ENCODE assay signal across 8 mouse cellular contexts in genomic region chr5:118514842-118515241, GRCm38 (mm10). TPM values are rescaled to one million over a fixed set of nuclear protein-coding genes. Genes with fewer than 3 reads are reported as not detected.
DNase-seq lines count a peak whose midpoint lies in the region; ATAC-seq and TF ChIP-seq lines count a peak whose summit lies in the region.

No protein-coding gene starts in this region.

- peaks cover 42% of the 10 kb centered on the region for H3K4me1 ChIP-seq in kidney, embryonic 16.5 days (ENCODE audit: insufficient read depth, low read length)
- H3K4me1 ChIP-seq in embryonic facial prominence, embryonic 10.5 days: peaks cover 81% of the 10 kb centered on the region
- peaks cover 35% of the 10 kb centered on the region for H3K4me1 ChIP-seq in hindbrain, embryonic 15.5 days (replicated peaks)
- no peaks in the 10 kb centered on the region for H3K4me1 ChIP-seq in midbrain, postnatal 0 days (ENCODE audit: insufficient read depth, low read length)
- H3K4me1 ChIP-seq in cerebellum, adult 2 months (ENCODE audit: control insufficient read depth, insufficient read depth, low read length): peaks cover 3% of the 10 kb centered on the region

- 45% methylated on average over 5 of the region's 5 CpGs for WGBS in kidney, embryonic 16.5 days
- WGBS in embryonic facial prominence, embryonic 10.5 days: 38% methylated on average over 5 of the region's 5 CpGs
- 48% methylated on average over 5 of the region's 5 CpGs for WGBS in hindbrain, embryonic 15.5 days
- WGBS in midbrain, postnatal 0 days: 54% methylated on average over 5 of the region's 5 CpGs
- WGBS in cerebellum, adult 2 months: 70% methylated on average over 5 of the region's 5 CpGs

- peaks cover 6% of the 10 kb centered on the region; the same call in 1 of the 2 replicates for H3K27me3 ChIP-seq in kidney, embryonic 16.5 days (ENCODE audit: insufficient read depth, low read length)
- H3K27me3 ChIP-seq in embryonic facial prominence, embryonic 10.5 days (replicated peaks; ENCODE audit: low read depth, poor library complexity, severe bottlenecking): peaks cover 48% of the 10 kb centered on the region
- peaks cover 15% of the 10 kb centered on the region for H3K27me3 ChIP-seq in hindbrain, embryonic 15.5 days
- H3K27me3 ChIP-seq in midbrain, postnatal 0 days (ENCODE audit: insufficient read depth, low read length): peaks cover 15% of the 10 kb centered on the region; the same call in 1 of the 2 replicates
- H3K27me3 ChIP-seq in cerebellum, adult 2 months (ENCODE audit: control insufficient read depth, insufficient read depth, low read length): no peaks in the 10 kb centered on the region

- DNase-seq in kidney, postnatal 4 days: no peak
- DNase-seq in embryonic facial prominence, embryonic 10.5 days (ENCODE audit: low spot score): no peak
- no peak for DNase-seq in midbrain, postnatal 0 days (ENCODE audit: low spot score)
- DNase-seq in thymus, postnatal 36 days: no peak
- no peak for DNase-seq in gastrocnemius, adult 8-10 months (ENCODE audit: low spot score in 2 of 2)
- DNase-seq in cerebellum, adult 2 months: no peak

- H3K36me3 ChIP-seq in kidney, embryonic 16.5 days (ENCODE audit: insufficient read depth, low read length): no peaks in the 10 kb centered on the region
- no peaks in the 10 kb centered on the region for H3K36me3 ChIP-seq in embryonic facial prominence, embryonic 10.5 days (replicated peaks)
- H3K36me3 ChIP-seq in hindbrain, embryonic 15.5 days: no peaks in the 10 kb centered on the region
- H3K36me3 ChIP-seq in midbrain, postnatal 0 days (ENCODE audit: insufficient read depth, low read length): no peaks in the 10 kb centered on the region

- H3K4me3 ChIP-seq in kidney, embryonic 16.5 days (ENCODE audit: low read length): peak overlapping the region; percentile 43; the same call in 1 of the 2 replicates
- H3K4me3 ChIP-seq in embryonic facial prominence, embryonic 10.5 days: peak overlapping the region; percentile 53
- no peak overlapping the region for H3K4me3 ChIP-seq in hindbrain, embryonic 15.5 days
- H3K4me3 ChIP-seq in midbrain, postnatal 0 days (ENCODE audit: low read depth, low read length): no peak overlapping the region
- no peak overlapping the region for H3K4me3 ChIP-seq in cerebellum, adult 2 months (replicated peaks; ENCODE audit: insufficient read depth, low read depth, low read length)

- H3K27ac ChIP-seq in kidney, embryonic 16.5 days (ENCODE audit: low read length): peak overlapping the region; percentile 34; the same call in 1 of the 2 replicates
- peak overlapping the region; percentile 72 for H3K27ac ChIP-seq in embryonic facial prominence, embryonic 10.5 days (replicated peaks)
- H3K27ac ChIP-seq in hindbrain, embryonic 15.5 days (replicated peaks): 0 out of 2 replicates have a peak overlapping the region, but pooled peaks have one; percentile 19
- H3K27ac ChIP-seq in midbrain, postnatal 0 days (ENCODE audit: low read depth, low read length): no peak overlapping the region
- H3K27ac ChIP-seq in cerebellum, adult 2 months (ENCODE audit: insufficient read depth, low read length): no peak overlapping the region

- TF ChIP-seq CTCF in midbrain, postnatal 0 days (IDR thresholded peaks at IDR 0.05): no peak
- no peak for TF ChIP-seq CTCF in cerebellum, adult 2 months (IDR thresholded peaks at IDR 0.05; ENCODE audit: borderline replicate concordance, insufficient read depth, low read depth, low read length)

- H3K9ac ChIP-seq in kidney, embryonic 16.5 days (replicated peaks; ENCODE audit: low read length): no peak overlapping the region
- H3K9ac ChIP-seq in hindbrain, embryonic 15.5 days: no peak overlapping the region
- H3K9ac ChIP-seq in midbrain, postnatal 0 days (replicated peaks; ENCODE audit: low read length, poor library complexity, severe bottlenecking): no peak overlapping the region

- peak overlapping the region; percentile 71 for H3K4me2 ChIP-seq in kidney, embryonic 16.5 days (replicated peaks; ENCODE audit: low read depth, low read length)
- peak overlapping the region; percentile 66 for H3K4me2 ChIP-seq in hindbrain, embryonic 15.5 days
- peak overlapping the region; percentile 46 for H3K4me2 ChIP-seq in midbrain, postnatal 0 days (ENCODE audit: low read depth, low read length, poor library complexity, severe bottlenecking)

- 0 out of 2 replicates have a peak, but pooled peaks have one; percentile 32 for ATAC-seq in kidney, embryonic 16.5 days (ENCODE audit: low FRiP score, low TSS enrichment)
- no peak for ATAC-seq in hindbrain, embryonic 15.5 days (ENCODE audit: low FRiP score, low read depth)
- ATAC-seq in midbrain, postnatal 0 days (ENCODE audit: low FRiP score): no peak

- no peaks in the 10 kb centered on the region for H3K9me3 ChIP-seq in kidney, embryonic 16.5 days (ENCODE audit: low read length)
- H3K9me3 ChIP-seq in embryonic facial prominence, embryonic 10.5 days: no peaks in the 10 kb centered on the region
- H3K9me3 ChIP-seq in hindbrain, embryonic 15.5 days: no peaks in the 10 kb centered on the region
- H3K9me3 ChIP-seq in midbrain, postnatal 0 days (ENCODE audit: low read length): no peaks in the 10 kb centered on the region

- TF ChIP-seq POLR2A in cerebellum, adult 2 months (IDR thresholded peaks at IDR 0.05; ENCODE audit: borderline replicate concordance, insufficient read depth, low read length): no peak

RNA-seq across cellular contexts. Expression of gene Med13l, which starts 45.6 kb away (rescaled TPM):
- polyA plus RNA-seq in kidney, embryonic 16.5 days (2015; fragmentation: Nextera tagmentation; extraction: Ambion mirVana): 8.2 and 9.1 TPM in 2 replicates
- polyA plus RNA-seq in embryonic facial prominence, embryonic 10.5 days (2016; fragmentation: Nextera tagmentation; extraction: Ambion mirVana): 11.5 and 11.6 TPM in 2 replicates
- polyA plus RNA-seq in hindbrain, embryonic 15.5 days (2015; fragmentation: Nextera tagmentation; extraction: Ambion mirVana): 13.7 and 14.7 TPM in 2 replicates
- 29.5 and 30.7 TPM in 2 replicates for total RNA-seq in midbrain, postnatal 0 days (2014; rRNA removed)
- 8.5 and 10.5 TPM in 2 replicates for polyA plus RNA-seq in midbrain, postnatal 0 days (2015; fragmentation: Nextera tagmentation; extraction: Ambion mirVana)
- total RNA-seq in gastrocnemius, adult 8-10 months (2022): 10 to 100 TPM; 24.6 to 32.4 (median 26.1) TPM
- polyA plus RNA-seq in cerebellum, adult 2 months (2012; rRNA removed): 22.7 and 23.0 TPM in 2 replicates

Comparison
In these comparisons a context has a peak if more than half of its experiments do, and no peak if none do; other contexts are left out.
1. H3K27ac ChIP-seq: peak in kidney, embryonic 16.5 days (single experiment), embryonic facial prominence, embryonic 10.5 days (single experiment) and hindbrain, embryonic 15.5 days (single experiment); none in midbrain, postnatal 0 days (single experiment) and cerebellum, adult 2 months (single experiment).
2. H3K4me3 ChIP-seq: peak in kidney, embryonic 16.5 days (single experiment) and embryonic facial prominence, embryonic 10.5 days (single experiment); none in hindbrain, embryonic 15.5 days (single experiment), midbrain, postnatal 0 days (single experiment) and cerebellum, adult 2 months (single experiment).
3. Peak in every context shown above with its lines, with median percentiles within 50 percentile points of each other: H3K4me2 ChIP-seq.